Mouse (Mus musculus) retina, embryonic 14.5 days (tissue): ENCODE measurements around the gene Pacsin2.
"Not testable (repeated sequence)": the region's sequence is repeated elsewhere in the genome, so short reads cannot be mapped to it uniquely, and the experiment has no call there.

ENCODE experiments used
- DNase-seq: peaks from one replicate; pipeline ENCODE4 v3.0.0-alpha.2; 2015; ENCODE audit warnings: low spot score

Pacsin2 gene

GRCm38 (mm10) chr15:83464083-83464904, at the start of gene Pacsin2:
Gene Pacsin2, minus strand, starts transcription at chr15:83464606.
- peak; percentile 98 for DNase-seq

GRCm38 (mm10) chr15:83512489-83513281, 48.3 kb upstream of the Pacsin2 start:
- no peak for DNase-seq

GRCm38 (mm10) chr15:83510805-83511405, 46.5 kb upstream of the Pacsin2 start, which contains the start of gene Ttll1:
Gene Ttll1, minus strand, starts transcription at chr15:83510893.
- DNase-seq, result peak; percentile 95

GRCm38 (mm10) chr15:83509950-83510804, 45.8 kb upstream of the Pacsin2 start:
- peak; percentile 42 for DNase-seq

- DNase-seq, result not testable (repeated sequence)
These were observed 37.1 kb upstream of the Pacsin2 start for GRCm38 (mm10) chr15:83501483-83501882.

GRCm38 (mm10) chr15:83500352-83500751, 35.9 kb upstream of the Pacsin2 start:
- DNase-seq, result no peak

- DNase-seq, result no peak
These were observed 34.9 kb upstream of the Pacsin2 start for GRCm38 (mm10) chr15:83499211-83499755.

- DNase-seq, result no peak
These were observed 32.9 kb upstream of the Pacsin2 start for GRCm38 (mm10) chr15:83497299-83497698.

GRCm38 (mm10) chr15:83495787-83496367, 31.5 kb upstream of the Pacsin2 start:
- no peak for DNase-seq

GRCm38 (mm10) chr15:83495195-83495594, 30.8 kb upstream of the Pacsin2 start:
- no peak for DNase-seq

GRCm38 (mm10) chr15:83494572-83494920, 30.1 kb upstream of the Pacsin2 start:
- DNase-seq, result no peak

GRCm38 (mm10) chr15:83493856-83494571, 29.6 kb upstream of the Pacsin2 start:
- DNase-seq, result no peak

- no peak for DNase-seq
These were observed 27.5 kb upstream of the Pacsin2 start for GRCm38 (mm10) chr15:83491891-83492290.

GRCm38 (mm10) chr15:83489471-83489870, 25.1 kb upstream of the Pacsin2 start:
- DNase-seq, result no peak

- DNase-seq, result no peak
These were observed 23.2 kb upstream of the Pacsin2 start for GRCm38 (mm10) chr15:83487477-83488115.

GRCm38 (mm10) chr15:83484311-83484710, 19.9 kb upstream of the Pacsin2 start:
- no peak for DNase-seq

GRCm38 (mm10) chr15:83483482-83483881, 19.1 kb upstream of the Pacsin2 start:
- peak; percentile 35 for DNase-seq

- DNase-seq, result peak; percentile 32
These were observed 18.3 kb upstream of the Pacsin2 start for GRCm38 (mm10) chr15:83482645-83483224.

- DNase-seq, result no peak
These were observed 16.9 kb upstream of the Pacsin2 start for GRCm38 (mm10) chr15:83481236-83481780.
